Mouse (Mus musculus) gastrocnemius, adult 18-20 months (tissue): ENCODE results near the gene Napepld. TPM values are rescaled to one million over a fixed set of nuclear protein-coding genes. Genes with fewer than 3 reads are reported as not detected.

ENCODE experiments used
- total RNA-seq, 2 experiments: library from RNA; stranded (reverse); gene quantifications; 2 replicates each; pipeline ENCODE4 v1.2.3; 2021

Napepld gene
- total RNA-seq, 2 experiments from 2014 or later: 8.8 to 11.5 TPM

Other genes starting within 250 kb of the Napepld start
- gene Lrrc17, start 157.8 kb downstream of the Napepld start, total RNA-seq: 1 to 10 TPM; 1.2 to 1.3 TPM
- not detected for gene Fbxl13, start 55.8 kb downstream of the Napepld start, total RNA-seq
- 1 to 10 TPM; 4.4 to 4.7 TPM for gene Armc10, start 55.6 kb downstream of the Napepld start, total RNA-seq
- gene Pmpcb, start 35.7 kb upstream of the Napepld start, total RNA-seq: 100 to 1,000 TPM; 101 to 113 TPM
- 10 to 100 TPM; 24.2 to 25.0 TPM for gene Dnajc2, start 83.9 kb upstream of the Napepld start, total RNA-seq
- 100 to 1,000 TPM; 115 to 125 TPM for gene Psmc2, start 83.9 kb upstream of the Napepld start, total RNA-seq
- gene Slc26a5, start 164.2 kb upstream of the Napepld start, total RNA-seq: not detected